Comparison of ENCODE assay signal across 16 mouse cellular contexts in the genomic region with DNA sequence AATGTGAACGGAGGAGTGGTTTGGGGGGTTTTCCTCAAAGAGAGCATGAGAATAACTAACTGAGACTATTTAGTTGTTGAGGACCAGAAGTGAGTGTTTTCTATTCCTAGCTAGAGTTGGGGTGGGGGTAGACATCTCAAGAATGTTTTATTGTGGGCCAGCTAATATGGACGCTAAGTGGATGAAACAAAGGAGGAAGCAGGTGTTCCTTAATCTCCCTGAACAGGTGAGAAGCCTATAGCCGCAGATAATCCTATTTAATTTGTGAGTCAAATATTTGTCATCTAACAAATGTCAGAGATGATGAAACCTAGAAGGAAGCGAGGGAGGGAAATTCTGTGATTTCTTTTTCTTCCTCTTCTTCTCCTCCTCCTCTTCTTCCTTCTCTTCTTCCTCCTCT.
"Had no signal": no experiment of that assay in that cellular context is flagged by ENCODE, and none has a peak within 500 bp of the region (broad histone marks: within the 10 kb centered on the region; RNA-seq: fewer than 3 reads in every experiment).

No protein-coding gene starts in this region.

- H3K4me3 ChIP-seq: embryonic facial prominence, embryonic 12.5 days; embryonic facial prominence, embryonic 13.5 days; embryonic facial prominence, embryonic 15.5 days; erythroblast, embryonic 14.5 days; forebrain, embryonic 12.5 days; forebrain, embryonic 13.5 days; forebrain, embryonic 15.5 days; gastrocnemius, adult 2 months; heart, adult 2 months had no signal

- H3K27me3 ChIP-seq: embryonic facial prominence, embryonic 12.5 days; embryonic facial prominence, embryonic 13.5 days; embryonic facial prominence, embryonic 15.5 days; forebrain, embryonic 12.5 days; forebrain, embryonic 13.5 days; forebrain, embryonic 15.5 days had no signal

- H3K36me3 ChIP-seq: embryonic facial prominence, embryonic 12.5 days; embryonic facial prominence, embryonic 13.5 days; embryonic facial prominence, embryonic 15.5 days; forebrain, embryonic 12.5 days; forebrain, embryonic 15.5 days had no signal

- H3K4me1 ChIP-seq: embryonic facial prominence, embryonic 15.5 days; forebrain, embryonic 12.5 days; forebrain, embryonic 15.5 days had no signal

- H3K9ac ChIP-seq: embryonic facial prominence, embryonic 12.5 days; embryonic facial prominence, embryonic 13.5 days; embryonic facial prominence, embryonic 15.5 days; forebrain, embryonic 12.5 days; forebrain, embryonic 13.5 days; forebrain, embryonic 15.5 days; forebrain, postnatal 0 days had no signal

- H3K27ac ChIP-seq: embryonic facial prominence, embryonic 12.5 days; embryonic facial prominence, embryonic 13.5 days; embryonic facial prominence, embryonic 15.5 days; forebrain, embryonic 12.5 days; forebrain, embryonic 13.5 days; forebrain, embryonic 15.5 days; heart, adult 2 months had no signal

- H3K4me2 ChIP-seq: embryonic facial prominence, embryonic 12.5 days; embryonic facial prominence, embryonic 13.5 days; embryonic facial prominence, embryonic 15.5 days; forebrain, embryonic 12.5 days; forebrain, embryonic 13.5 days; forebrain, embryonic 15.5 days had no signal

- H3K9me3 ChIP-seq: embryonic facial prominence, embryonic 12.5 days; embryonic facial prominence, embryonic 13.5 days; embryonic facial prominence, embryonic 15.5 days; forebrain, embryonic 12.5 days; forebrain, embryonic 13.5 days; forebrain, embryonic 15.5 days had no signal

- DNase-seq: cerebellum, adult 9-10 months; cerebellum, adult 9-11 months; embryo, embryonic 11 days; gastrocnemius, postnatal 36 days; heart, adult 18-20 months; heart, adult 2 months had no signal

- ATAC-seq: forebrain, embryonic 13.5 days; forebrain, embryonic 14.5 days had no signal
